Mouse (Mus musculus): Measurements from ENCODE around the gene Cacna1c. TPM values are rescaled to one million over a fixed set of nuclear protein-coding genes. Genes with fewer than 3 reads are reported as not detected.

Gene Cacna1c
- polyA plus RNA-seq, 1 experiment from 2014 or later = 4.0 TPM

- Histone ChIP-seq H3K36me3 (no peaks in the 10 kb centered on the region), H3K4me2 (no peak overlapping the region), H3K4me1 (peaks cover 4% of the 10 kb centered on the region; the same call in 1 of the 2 replicates), H3K4me3 (replicated peaks) (no peak overlapping the region), H3K9ac (no peak overlapping the region), H3K27me3 (replicated peaks) (no peaks in the 10 kb centered on the region), H3K27ac (peak overlapping the region; percentile 31; the same call in 1 of the 2 replicates), H3K9me3 (no peaks in the 10 kb centered on the region)
- no peak for ATAC-seq (ENCODE audit: insufficient read depth, low FRiP score, low read depth)
- WGBS = 39% methylated on average over 6 of the region's 6 CpGs
These were observed 370.8 kb downstream of the Cacna1c start for GRCm38 (mm10) chr6:118825400-118825871.

- ATAC-seq (ENCODE audit: insufficient read depth, low FRiP score, low read depth) = no peak
- 83% methylated on average over 5 of the region's 5 CpGs for WGBS
- no peak overlapping the region for H3K27ac ChIP-seq
- no peak overlapping the region for H3K4me3 ChIP-seq (replicated peaks)
- no peak overlapping the region for H3K9ac ChIP-seq
- H3K4me2 ChIP-seq = no peak overlapping the region
- H3K27me3 ChIP-seq (replicated peaks) = no peaks in the 10 kb centered on the region
- H3K36me3 ChIP-seq = no peaks in the 10 kb centered on the region
- peaks cover 4% of the 10 kb centered on the region; the same call in 1 of the 2 replicates for H3K4me1 ChIP-seq
- H3K9me3 ChIP-seq = no peaks in the 10 kb centered on the region
These were observed 374.7 kb downstream of the Cacna1c start for GRCm38 (mm10) chr6:118821536-118821935.

- Histone ChIP-seq H3K36me3 (no peaks in the 10 kb centered on the region), H3K9ac (no peak overlapping the region), H3K4me1 (no peaks in the 10 kb centered on the region), H3K27me3 (replicated peaks) (no peaks in the 10 kb centered on the region), H3K9me3 (no peaks in the 10 kb centered on the region), H3K4me2 (no peak overlapping the region), H3K27ac (no peak overlapping the region), H3K4me3 (replicated peaks) (no peak overlapping the region)
- 52% methylated on average over 7 of the region's 7 CpGs for whole genome bisulfite sequencing
- ATAC-seq (ENCODE audit: insufficient read depth, low FRiP score, low read depth) = no peak
These were observed 376.6 kb downstream of the Cacna1c start for GRCm38 (mm10) chr6:118819657-118820056.

- Histone ChIP-seq H3K27me3 (replicated peaks) (no peaks in the 10 kb centered on the region), H3K27ac (no peak overlapping the region), H3K9me3 (no peaks in the 10 kb centered on the region), H3K9ac (no peak overlapping the region), H3K36me3 (no peaks in the 10 kb centered on the region), H3K4me1 (no peaks in the 10 kb centered on the region), H3K4me2 (no peak overlapping the region), H3K4me3 (replicated peaks) (no peak overlapping the region)
- no peak for ATAC-seq (ENCODE audit: insufficient read depth, low FRiP score, low read depth)
- 45% methylated on average over 5 of the region's 5 CpGs for WGBS
These were observed 378.2 kb downstream of the Cacna1c start for GRCm38 (mm10) chr6:118817928-118818503.

GRCm38 (mm10) chr6:118816253-118816652 lies 380.0 kb downstream of the Cacna1c start:
- Histone ChIP-seq H3K27ac (no peak overlapping the region), H3K4me3 (replicated peaks) (no peak overlapping the region), H3K36me3 (no peaks in the 10 kb centered on the region), H3K4me1 (no peaks in the 10 kb centered on the region), H3K27me3 (replicated peaks) (no peaks in the 10 kb centered on the region), H3K9me3 (no peaks in the 10 kb centered on the region), H3K9ac (no peak overlapping the region), H3K4me2 (no peak overlapping the region)
- no peak for ATAC-seq (ENCODE audit: insufficient read depth, low FRiP score, low read depth)
- 89% methylated on average over 6 of the region's 6 CpGs for WGBS

- Histone ChIP-seq H3K27me3 (replicated peaks) (no peaks in the 10 kb centered on the region), H3K4me1 (no peaks in the 10 kb centered on the region), H3K9ac (no peak overlapping the region), H3K36me3 (no peaks in the 10 kb centered on the region), H3K27ac (no peak overlapping the region), H3K9me3 (no peaks in the 10 kb centered on the region), H3K4me3 (replicated peaks) (no peak overlapping the region), H3K4me2 (no peak overlapping the region)
- no peak for ATAC-seq (ENCODE audit: insufficient read depth, low FRiP score, low read depth)
- WGBS = 72% methylated on average over 3 of the region's 3 CpGs
These were observed 383.7 kb downstream of the Cacna1c start for GRCm38 (mm10) chr6:118812556-118812955.

- no peaks in the 10 kb centered on the region for H3K36me3 ChIP-seq
- no peak overlapping the region for H3K4me3 ChIP-seq (replicated peaks)
- WGBS = 73% methylated on average over 4 of the region's 4 CpGs
- no peak overlapping the region for H3K27ac ChIP-seq
- no peak for ATAC-seq (ENCODE audit: insufficient read depth, low FRiP score, low read depth)
- H3K27me3 ChIP-seq (replicated peaks) = no peaks in the 10 kb centered on the region
- H3K4me1 ChIP-seq = no peaks in the 10 kb centered on the region
- no peak overlapping the region for H3K9ac ChIP-seq
- H3K4me2 ChIP-seq = no peak overlapping the region
- H3K9me3 ChIP-seq = no peaks in the 10 kb centered on the region
These were observed 384.2 kb downstream of the Cacna1c start for GRCm38 (mm10) chr6:118812007-118812406.

- no peaks in the 10 kb centered on the region for H3K27me3 ChIP-seq (replicated peaks)
- WGBS = 42% methylated on average over 1 of the region's 1 CpGs
These were observed 385.4 kb downstream of the Cacna1c start for GRCm38 (mm10) chr6:118810834-118811233.

GRCm38 (mm10) chr6:118805139-118805538 lies 391.1 kb downstream of the Cacna1c start:
- Histone ChIP-seq H3K9me3 (no peaks in the 10 kb centered on the region), H3K4me3 (replicated peaks) (no peak overlapping the region), H3K4me2 (no peak overlapping the region), H3K27ac (no peak overlapping the region), H3K27me3 (replicated peaks) (no peaks in the 10 kb centered on the region), H3K4me1 (no peaks in the 10 kb centered on the region), H3K36me3 (no peaks in the 10 kb centered on the region), H3K9ac (no peak overlapping the region)
- no peak for ATAC-seq (ENCODE audit: insufficient read depth, low FRiP score, low read depth)
- WGBS = 90% methylated on average over 4 of the region's 4 CpGs

More at GRCm38 (mm10) chr6:118810834-118811233, 385.4 kb downstream of the Cacna1c start:
- Histone ChIP-seq H3K4me2 (no peak overlapping the region), H3K9ac (no peak overlapping the region), H3K9me3 (no peaks in the 10 kb centered on the region), H3K4me1 (no peaks in the 10 kb centered on the region), H3K27ac (no peak overlapping the region), H3K4me3 (replicated peaks) (no peak overlapping the region), H3K36me3 (no peaks in the 10 kb centered on the region)
- no peak for ATAC-seq (ENCODE audit: insufficient read depth, low FRiP score, low read depth)

GRCm38 (mm10) chr6:118802286-118802685 lies 393.9 kb downstream of the Cacna1c start:
- H3K27me3 ChIP-seq (replicated peaks) = no peaks in the 10 kb centered on the region
- ATAC-seq (ENCODE audit: insufficient read depth, low FRiP score, low read depth) = no peak
- no peak overlapping the region for H3K4me3 ChIP-seq (replicated peaks)

GRCm38 (mm10) chr6:118796393-118796792 lies 399.8 kb downstream of the Cacna1c start:
- Histone ChIP-seq H3K4me1 (peaks cover 4% of the 10 kb centered on the region; the same call in 1 of the 2 replicates), H3K9ac (no peak overlapping the region), H3K27ac (no peak overlapping the region), H3K27me3 (replicated peaks) (no peaks in the 10 kb centered on the region), H3K9me3 (no peaks in the 10 kb centered on the region), H3K4me3 (replicated peaks) (no peak overlapping the region), H3K36me3 (no peaks in the 10 kb centered on the region), H3K4me2 (no peak overlapping the region)
- 85% methylated on average over 4 of the region's 4 CpGs for WGBS
- no peak for ATAC-seq (ENCODE audit: insufficient read depth, low FRiP score, low read depth)

More at GRCm38 (mm10) chr6:118802286-118802685, 393.9 kb downstream of the Cacna1c start:
- H3K9ac ChIP-seq = no peak overlapping the region
- H3K9me3 ChIP-seq = no peaks in the 10 kb centered on the region
- H3K4me2 ChIP-seq = no peak overlapping the region
- H3K4me1 ChIP-seq = no peaks in the 10 kb centered on the region
- no peak overlapping the region for H3K27ac ChIP-seq
- WGBS = 63% methylated on average over 11 of the region's 11 CpGs
- H3K36me3 ChIP-seq = no peaks in the 10 kb centered on the region

- no peak for ATAC-seq (ENCODE audit: insufficient read depth, low FRiP score, low read depth)
- H3K4me2 ChIP-seq = no peak overlapping the region
- no peak overlapping the region for H3K27ac ChIP-seq
- H3K9me3 ChIP-seq = no peaks in the 10 kb centered on the region
- no peaks in the 10 kb centered on the region for H3K36me3 ChIP-seq
- H3K4me1 ChIP-seq = peaks cover 4% of the 10 kb centered on the region; the same call in 1 of the 2 replicates
- no peak overlapping the region for H3K9ac ChIP-seq
- H3K4me3 ChIP-seq (replicated peaks) = no peak overlapping the region
- H3K27me3 ChIP-seq (replicated peaks) = no peaks in the 10 kb centered on the region
These were observed 400.5 kb downstream of the Cacna1c start for GRCm38 (mm10) chr6:118795716-118796115.

Measured in stomach, embryonic 15.5 days (tissue).